Mouse (Mus musculus): ENCODE data around the gene Adgrl3. TPM values are rescaled to one million over a fixed set of nuclear protein-coding genes. Genes with fewer than 3 reads are reported as not detected.
"Not testable (repeated sequence)": the region's sequence is repeated elsewhere in the genome, so short reads cannot be mapped to it uniquely, and the experiment has no call there.

The Adgrl3 gene
- total RNA-seq, 2 experiments from 2014 or later, result 7.3 to 9.7 TPM

- no peak for DNase-seq
These were observed 385.7 kb downstream of the Adgrl3 start for GRCm38 (mm10) chr5:81405582-81406143.

- DNase-seq, result no peak
These were observed 397.4 kb downstream of the Adgrl3 start for GRCm38 (mm10) chr5:81417326-81417725.

GRCm38 (mm10) chr5:81427393-81427792, 407.5 kb downstream of the Adgrl3 start:
- DNase-seq, result no peak

GRCm38 (mm10) chr5:81436375-81436774, 416.4 kb downstream of the Adgrl3 start:
- no peak for DNase-seq

- no peak for DNase-seq
These were observed 422.2 kb downstream of the Adgrl3 start for GRCm38 (mm10) chr5:81442150-81442549.

DNA sequence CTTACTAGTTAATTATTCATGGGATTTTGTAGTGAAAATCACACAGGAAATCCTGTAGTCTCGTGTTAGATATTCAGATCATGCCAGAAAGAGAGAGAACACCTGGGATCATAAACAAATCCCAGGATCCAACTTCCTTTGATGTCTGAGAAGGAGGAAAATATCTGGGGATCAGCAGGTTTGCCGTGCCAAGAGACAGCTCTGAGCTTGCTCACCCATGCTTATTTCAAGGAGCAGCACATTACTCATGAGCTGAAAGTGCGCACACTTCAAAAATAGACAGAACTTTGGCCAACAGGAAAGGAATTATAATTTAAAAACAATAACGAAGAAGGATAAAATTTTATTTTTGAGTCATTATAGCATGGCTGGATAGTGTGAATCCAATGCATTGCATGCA, 446.0 kb downstream of the Adgrl3 start:
- no peak for DNase-seq

DNA sequence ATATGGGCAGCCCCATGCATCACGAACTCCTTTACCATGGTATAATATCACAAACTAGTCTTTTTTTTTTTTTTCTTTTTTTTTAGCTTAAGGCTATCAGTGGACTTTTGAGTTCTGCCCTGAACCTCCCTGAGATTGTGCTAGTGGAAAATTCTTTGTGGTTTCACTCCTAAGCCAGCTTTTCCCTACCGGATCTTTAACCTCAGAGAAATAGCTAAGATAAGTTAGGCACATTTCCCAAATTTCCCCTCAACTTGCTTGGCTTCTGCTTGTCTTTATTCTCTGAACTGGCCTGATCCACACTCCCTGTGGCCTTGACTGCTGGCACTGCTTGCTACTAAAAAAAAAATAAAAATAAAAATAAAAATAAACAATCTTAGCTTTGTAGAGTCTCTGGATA, 454.7 kb downstream of the Adgrl3 start:
- DNase-seq, result no peak

GRCm38 (mm10) chr5:81475406-81475805, 455.5 kb downstream of the Adgrl3 start:
- DNase-seq, result no peak

DNA sequence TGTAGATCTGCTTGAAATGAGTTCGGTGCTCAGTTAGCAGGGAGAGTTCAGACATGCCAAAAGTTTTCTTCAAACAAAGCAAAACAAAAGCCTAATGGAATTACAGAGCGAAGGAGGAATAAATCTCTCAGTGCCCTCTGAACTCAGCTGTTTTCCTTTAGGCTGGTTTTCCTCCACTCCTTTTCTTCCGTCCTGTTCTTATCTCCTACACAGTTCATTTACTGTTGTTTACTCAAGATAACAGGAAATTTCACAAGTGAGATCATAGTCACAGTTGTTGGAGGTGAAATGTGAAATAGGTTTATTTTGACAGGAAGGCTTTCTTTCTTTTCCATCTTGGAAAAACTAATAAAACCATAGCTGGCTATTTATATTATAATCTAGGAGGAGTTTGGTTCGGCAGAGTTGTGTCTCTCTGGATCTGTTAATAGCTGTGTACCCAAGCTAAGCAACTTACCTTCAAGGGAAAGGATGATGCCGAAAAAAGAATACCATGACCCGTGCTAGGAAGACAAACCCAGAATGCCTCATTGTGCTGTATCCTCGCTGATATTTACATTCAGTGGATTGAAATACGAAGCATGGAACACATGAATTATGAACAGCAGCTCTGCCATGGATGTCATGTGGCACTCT, 456.2 kb downstream of the Adgrl3 start:
- DNase-seq, result no peak

DNA sequence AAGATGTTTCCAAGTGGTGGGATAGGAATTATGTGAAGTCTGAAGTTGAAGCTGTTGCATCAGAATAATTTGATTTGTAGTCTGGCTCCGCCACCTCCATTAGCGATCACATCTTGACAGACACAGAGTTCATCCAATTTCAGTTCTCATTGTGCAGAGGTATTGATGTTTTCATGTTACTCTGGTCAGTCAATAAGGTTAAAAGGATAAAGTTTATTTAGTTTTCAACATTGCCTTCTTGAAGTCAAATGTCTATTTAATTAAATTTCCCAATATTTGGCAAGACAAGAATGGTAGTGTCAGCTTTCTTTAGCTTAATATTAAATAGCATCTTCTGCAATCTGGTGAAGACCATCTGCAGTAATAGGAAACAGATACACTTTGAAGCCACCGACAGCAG, 461.0 kb downstream of the Adgrl3 start:
- DNase-seq, result no peak

DNA sequence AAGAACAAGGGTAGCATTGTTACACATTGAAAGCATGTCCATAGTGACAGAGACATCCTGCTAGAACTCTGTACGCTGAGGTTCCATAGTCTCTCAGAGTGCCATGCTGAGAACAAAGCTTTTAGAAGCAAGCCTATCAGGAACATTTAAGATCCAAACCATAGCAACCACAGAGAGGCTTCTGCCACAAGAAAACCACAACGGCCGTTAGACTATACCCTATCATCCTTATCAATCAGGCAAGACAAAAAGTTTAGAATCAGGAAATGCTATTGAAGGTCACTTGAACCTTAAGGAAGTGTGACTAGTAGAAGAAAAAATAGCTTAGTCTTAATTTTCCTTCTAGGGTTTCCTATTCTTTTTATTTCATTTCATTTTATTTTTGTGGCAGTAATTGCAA, 464.0 kb downstream of the Adgrl3 start:
- DNase-seq, result no peak

- no peak for DNase-seq
These were observed 481.1 kb downstream of the Adgrl3 start for GRCm38 (mm10) chr5:81501076-81501475.

- no peak for DNase-seq
These were observed 499.0 kb downstream of the Adgrl3 start for GRCm38 (mm10) chr5:81518720-81519496.

DNA sequence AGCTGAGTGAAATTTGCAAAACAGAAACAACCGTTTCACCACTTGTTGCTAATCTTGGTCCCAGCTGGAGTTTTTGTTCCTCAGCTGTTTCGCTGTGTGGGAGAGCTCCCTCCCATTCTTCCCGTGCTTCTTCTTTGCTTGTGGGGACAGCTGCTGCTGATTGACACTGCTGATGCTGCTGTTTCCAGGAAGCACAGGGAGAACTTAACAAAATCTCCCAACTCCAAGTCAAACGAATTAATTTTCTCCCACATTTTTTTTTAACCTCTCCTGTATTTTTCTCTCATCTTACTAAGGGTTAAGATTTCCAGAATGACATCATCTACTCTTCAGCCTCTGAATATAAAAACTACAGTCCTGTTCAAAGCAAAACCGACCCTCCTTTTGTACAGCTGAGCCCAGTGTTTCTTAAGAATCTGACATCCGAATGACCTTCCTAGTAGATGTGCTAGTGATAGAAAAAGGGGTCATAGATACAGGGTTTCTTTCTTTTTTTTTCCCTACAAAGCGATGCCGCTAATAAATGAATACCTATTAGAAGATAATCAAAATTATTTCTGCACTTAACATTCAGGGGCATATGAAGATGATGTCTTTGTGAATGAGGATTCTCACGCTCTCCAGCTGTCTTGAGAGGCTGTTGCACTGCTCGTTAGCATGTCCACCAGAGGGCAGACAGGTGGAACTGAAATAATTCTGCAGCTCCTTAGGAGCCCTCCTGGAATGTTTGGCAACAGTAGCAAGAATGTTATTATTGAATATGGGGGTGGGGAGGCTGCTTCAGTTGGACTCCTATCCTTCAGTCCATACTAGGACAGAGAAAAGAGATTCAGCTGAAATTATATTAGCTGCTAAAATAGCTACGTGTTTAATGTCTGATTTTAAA, 499.8 kb downstream of the Adgrl3 start:
- DNase-seq, result peak; percentile 22

GRCm38 (mm10) chr5:81522760-81523159, 502.8 kb downstream of the Adgrl3 start:
- no peak for DNase-seq

DNA sequence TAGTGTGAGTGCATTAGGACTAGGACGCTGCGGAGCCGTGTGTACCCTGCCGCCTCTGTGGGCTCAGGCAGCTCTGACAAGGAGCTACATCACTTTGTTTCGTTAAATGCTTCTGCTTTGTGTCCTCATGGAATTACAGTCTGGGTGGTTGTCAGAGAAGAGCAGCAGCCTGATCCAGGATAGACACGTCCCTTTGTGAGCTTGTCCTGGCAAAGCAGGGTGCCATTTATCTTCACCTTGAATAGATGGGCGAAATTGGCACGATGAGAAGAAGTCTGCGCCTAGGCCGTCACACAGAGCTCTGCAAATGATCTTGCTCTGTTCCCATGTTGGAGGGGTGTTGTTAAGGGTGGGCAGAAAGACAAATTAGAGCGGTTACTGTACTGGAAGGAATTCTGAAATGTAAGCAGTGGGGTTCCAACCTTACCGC, 504.6 kb downstream of the Adgrl3 start:
- no peak for DNase-seq

- no peak for DNase-seq
These were observed 505.4 kb downstream of the Adgrl3 start for GRCm38 (mm10) chr5:81525326-81525725.

GRCm38 (mm10) chr5:81531639-81532038, 511.7 kb downstream of the Adgrl3 start:
- DNase-seq, result no peak

DNA sequence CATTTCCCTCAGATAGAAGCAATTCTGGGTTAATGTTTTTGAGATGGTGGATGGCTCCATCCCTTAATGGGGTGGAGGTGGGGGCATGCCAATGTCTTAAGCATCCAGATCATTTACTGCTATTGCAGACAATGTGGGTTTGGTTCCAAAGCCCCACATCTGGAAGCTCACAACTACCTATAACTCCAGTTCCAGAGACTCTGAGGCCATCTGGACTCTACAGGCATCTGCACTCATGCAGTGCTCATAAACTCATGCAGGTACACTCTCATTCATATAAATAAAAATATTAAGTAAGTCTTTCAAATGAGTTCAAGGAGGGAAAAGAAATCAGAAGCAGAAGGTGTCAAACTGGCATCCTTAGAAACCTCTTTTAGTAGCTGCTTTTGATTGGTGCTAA, 530.3 kb downstream of the Adgrl3 start:
- DNase-seq, result no peak

DNA sequence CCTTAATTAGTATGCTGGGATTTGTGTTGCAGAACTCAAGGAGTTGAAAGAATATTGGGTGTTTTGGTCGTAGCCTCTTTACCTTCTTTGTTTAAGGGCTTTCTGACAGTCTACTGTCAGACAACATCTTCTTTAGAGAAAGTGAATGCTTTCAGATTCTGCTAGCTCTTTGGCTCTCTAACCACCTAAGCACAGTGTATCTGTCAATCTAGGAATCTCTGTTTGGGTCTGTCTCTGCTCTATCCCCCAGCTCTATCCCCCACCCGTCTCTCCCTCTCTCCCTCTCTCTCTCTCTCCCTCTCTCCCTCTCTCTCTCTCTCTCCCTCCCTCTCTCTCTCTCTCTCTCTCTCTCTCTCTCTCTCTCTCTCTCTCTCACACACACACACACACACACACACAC, 535.2 kb downstream of the Adgrl3 start:
- not testable (repeated sequence) for DNase-seq

GRCm38 (mm10) chr5:81556008-81556407, 536.1 kb downstream of the Adgrl3 start:
- DNase-seq, result no peak

DNA sequence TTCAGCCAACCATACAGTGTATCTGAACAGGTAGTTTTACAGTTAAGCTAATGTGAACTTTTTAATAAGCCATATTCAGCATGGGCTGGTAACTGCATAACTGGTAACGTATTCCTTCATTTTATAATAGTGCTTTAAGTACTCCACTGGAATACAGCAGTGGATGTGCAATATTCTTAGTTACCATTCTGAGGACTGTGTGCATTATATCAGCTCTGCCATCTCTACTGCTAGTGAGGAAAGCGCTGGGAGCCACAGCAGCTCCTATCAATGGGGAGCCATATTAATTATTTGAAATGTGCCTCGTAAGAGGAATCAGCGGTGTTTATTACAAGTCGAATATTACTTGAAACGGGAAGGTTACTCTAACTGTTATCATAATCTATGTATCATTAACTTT, 539.0 kb downstream of the Adgrl3 start:
- DNase-seq, result no peak

DNA sequence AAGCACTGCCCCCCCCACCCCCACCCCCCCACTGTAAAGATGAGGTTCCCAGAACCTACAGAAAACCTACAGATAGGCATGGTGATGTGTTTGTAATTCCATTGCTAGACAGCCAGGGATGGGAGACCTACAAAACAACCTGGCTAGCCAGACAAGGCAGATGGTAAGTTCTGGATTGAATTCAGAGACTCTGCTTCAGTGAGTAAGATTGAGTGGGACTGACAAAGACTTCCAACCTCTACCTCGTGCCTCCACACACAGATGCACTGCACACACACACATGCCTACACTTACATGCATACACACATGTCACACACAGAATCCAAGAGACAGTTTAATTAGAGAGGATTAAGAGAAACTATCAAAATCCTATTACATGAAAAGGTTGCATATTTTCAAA, 544.4 kb downstream of the Adgrl3 start:
- DNase-seq, result no peak

Measured in gastrocnemius, postnatal 10 days (tissue).